Mouse (Mus musculus) lung, postnatal 14 days (tissue): ENCODE measurements around the gene Gtse1.
A peak's percentile ranks its signal among the peaks of the same experiment; 100 is the strongest.
"Not testable (repeated sequence)": the region's sequence is repeated elsewhere in the genome, so short reads cannot be mapped to it uniquely, and the experiment has no call there.

Experiments
- DNase-seq: peaks from one replicate; pipeline ENCODE4 v3.0.0; 2021

Gene Gtse1

DNA sequence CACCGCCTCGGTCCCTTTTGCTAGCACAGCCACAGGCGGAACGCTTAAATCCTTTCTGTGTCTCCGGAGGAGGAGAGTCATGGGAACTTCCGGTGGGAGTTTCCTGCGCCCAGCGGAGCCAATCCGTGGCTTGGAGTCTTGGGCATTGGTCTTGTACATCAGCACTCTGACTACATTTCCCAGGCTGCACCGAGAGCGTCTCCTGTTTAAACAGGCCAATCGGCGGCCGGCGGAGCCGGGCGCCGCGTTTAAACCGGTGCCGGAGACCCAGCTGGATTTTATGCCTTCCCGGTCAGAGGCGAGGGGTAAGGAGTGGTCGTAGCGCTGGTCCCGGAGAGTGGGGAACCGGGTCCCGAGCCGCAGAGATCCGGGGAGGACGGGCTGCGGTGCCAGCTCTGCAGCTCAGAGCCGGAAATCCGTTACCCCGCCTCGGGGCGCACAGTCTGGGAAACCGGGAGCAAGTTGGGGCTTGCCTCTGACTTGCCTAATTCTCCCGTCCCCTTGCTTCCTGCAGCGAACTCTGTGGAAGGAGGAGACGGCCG, at the start of gene Gtse1:
Gene Gtse1, plus strand, starts transcription at position 256 of the 542 bp plus-strand sequence.
- DNase-seq = peak; percentile 93

DNA sequence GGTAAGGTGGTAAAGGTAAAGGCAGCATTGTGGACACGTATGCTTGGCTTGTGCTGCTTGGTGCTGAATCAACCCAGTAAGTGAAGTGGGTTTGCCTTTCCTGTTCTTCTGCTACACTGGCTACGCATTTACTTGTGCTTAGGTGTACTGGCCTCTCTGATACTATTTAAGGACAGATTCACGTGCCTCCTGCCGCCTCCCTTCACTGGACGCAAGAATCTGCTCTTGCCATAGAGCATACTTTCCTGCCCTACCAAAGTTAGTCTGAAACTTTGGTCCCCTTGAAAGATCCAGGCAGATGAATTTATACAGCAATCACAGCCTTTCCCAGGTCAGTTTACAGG, 49.1 kb upstream of the Gtse1 start:
- DNase-seq = no peak

DNA sequence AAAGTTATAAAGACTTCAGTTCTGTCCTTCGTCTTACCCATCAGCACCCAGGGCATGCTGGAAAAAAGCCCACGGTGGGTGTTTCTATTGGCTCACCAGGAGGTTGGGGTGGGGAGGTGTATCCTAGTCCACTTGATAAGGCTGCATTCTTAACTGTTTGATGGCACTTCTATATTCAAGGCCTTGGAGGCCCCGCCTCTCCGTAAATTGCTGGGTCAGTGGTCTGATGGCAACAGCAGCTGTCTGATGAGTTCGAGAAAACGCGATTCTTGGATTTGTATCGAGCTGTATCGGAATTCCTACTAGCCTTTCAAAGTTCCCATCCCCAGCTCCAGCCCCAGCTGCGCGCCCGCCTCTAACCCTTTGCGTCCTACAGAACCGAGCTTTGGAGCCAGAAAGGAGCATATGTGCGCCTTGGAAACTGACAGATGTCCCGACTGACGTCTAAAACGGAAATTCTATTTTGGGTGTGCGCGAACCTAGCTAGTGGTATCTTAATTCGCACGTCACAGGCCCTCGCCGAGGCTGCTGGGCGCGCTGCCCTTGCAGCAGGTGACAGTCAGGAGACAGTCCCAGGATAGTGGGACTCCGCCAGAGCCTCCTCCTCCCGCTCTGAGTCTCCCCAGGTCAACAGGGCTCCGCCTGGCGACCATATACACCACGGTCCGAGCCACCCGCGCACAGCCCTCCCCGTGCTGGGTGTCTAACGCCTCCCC, 48.6 kb upstream of the Gtse1 start:
- peak; percentile 60 for DNase-seq

DNA sequence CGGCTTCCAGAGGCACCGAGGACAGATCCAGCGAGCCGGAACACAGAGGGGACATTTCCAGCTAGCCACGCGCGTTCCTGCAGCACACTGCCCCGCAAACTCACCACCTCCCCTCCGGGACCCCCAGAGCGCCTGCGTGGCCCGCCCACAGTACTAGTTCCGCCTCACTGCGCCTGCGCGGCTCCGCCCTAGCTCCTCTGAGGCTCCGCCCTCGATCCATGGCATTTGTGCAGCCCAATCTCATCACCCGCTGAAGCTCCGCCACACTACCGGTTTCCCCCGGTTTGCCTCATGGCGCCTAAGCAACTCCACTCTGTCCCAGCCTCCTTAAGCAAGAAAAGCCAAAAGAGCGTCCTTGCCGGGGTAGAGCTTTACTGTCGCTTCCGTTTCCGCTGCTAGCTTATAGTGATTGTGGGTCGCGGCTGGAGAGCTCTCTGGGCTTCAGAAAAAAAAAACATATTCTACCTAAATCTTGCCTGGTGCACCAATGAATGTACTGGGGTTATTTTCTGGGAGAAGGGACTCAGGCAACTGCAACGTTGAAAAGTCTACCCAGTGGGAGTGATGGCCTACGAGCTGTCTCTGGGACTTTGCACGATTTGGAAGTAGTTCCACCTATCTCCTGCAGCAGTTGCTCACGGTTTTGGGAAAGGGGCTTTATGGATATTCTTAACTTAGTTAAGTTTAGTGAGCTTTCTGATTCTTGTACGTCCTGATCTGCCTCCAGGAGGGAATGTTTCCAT, 47.8 kb upstream of the Gtse1 start, which contains the start of gene Cdpf1:
Gene Cdpf1, minus strand, starts transcription at position 163 of the 743 bp plus-strand sequence.
- DNase-seq = peak; percentile 99

DNA sequence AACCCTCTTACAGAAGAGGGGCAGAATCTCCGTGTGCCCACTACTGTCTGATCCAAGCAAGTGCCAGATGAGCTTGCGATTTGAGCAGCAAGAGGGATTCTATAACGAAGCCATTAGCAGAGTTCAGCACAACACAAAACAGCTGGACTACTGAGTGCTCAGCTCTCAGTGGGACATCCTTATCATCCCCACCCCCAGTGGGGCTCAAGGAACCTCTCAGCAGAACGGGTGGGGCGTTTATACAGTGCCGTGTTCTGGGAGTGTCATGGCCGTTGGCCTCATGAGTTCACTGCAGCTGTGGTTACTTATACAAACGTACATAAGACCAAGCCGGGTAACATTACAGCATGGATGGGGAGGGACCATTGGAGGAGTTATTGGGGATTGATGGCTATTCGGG, 46.1 kb upstream of the Gtse1 start:
- DNase-seq = no peak

DNA sequence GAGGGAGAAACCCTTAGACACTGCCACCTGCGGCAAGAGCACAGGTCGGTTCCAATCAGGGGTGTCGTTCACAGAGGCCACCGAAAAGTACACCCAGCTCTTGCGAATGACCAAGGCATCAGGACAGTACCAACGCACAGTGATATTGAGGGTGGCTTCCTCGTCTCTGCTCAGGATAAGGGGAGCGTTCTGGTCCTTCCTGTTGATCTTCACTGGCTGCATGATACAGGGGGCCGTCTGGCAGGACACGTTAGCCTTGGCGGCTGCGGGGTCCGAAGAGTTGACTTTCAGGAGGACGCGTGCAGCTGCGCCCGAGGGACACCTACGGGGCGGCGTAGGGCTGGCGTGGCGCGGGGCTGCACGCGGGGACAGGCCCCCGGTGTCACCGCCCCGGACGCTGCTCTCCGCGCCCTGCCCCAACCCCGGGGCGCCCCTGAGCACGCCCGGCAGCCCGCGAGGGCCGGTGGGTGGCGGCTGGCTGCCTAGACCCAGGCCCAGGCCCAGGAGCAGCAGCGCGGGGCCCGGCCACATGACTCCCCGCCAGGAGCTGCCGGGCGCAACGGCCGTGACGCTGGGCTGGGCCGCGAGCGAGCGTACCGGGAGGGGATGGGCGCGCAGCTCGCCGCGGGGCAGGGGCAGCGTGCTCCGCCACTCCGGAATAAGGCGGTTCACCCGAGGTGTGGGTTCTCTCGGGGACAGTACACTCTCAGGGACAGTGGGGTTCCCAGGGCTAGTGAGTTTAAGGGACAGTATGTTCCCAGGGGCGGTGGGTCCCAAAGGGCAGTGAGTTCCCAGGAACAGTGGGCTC, 38.1 kb upstream of the Gtse1 start, which contains the start of gene Pkdrej:
Gene Pkdrej, minus strand, starts transcription at position 532 of the 808 bp plus-strand sequence.
- DNase-seq = peak; percentile 48

DNA sequence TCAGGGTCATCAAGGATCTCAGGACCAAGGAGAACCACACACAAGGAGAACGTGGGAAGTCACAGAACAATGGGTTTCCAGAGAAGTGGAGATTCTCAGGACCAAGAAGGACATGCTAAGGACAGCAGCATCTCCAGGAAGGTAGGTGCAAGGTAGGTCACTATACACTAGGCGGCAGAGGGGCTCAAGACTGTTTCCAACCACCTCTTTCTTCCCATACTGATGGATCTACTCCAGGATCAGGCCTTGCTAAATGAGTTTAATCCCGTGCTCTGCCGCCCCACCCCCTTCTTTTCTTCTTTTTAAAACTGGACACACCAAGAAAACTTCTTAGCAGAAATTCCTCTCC, 37.6 kb upstream of the Gtse1 start:
- DNase-seq = no peak

DNA sequence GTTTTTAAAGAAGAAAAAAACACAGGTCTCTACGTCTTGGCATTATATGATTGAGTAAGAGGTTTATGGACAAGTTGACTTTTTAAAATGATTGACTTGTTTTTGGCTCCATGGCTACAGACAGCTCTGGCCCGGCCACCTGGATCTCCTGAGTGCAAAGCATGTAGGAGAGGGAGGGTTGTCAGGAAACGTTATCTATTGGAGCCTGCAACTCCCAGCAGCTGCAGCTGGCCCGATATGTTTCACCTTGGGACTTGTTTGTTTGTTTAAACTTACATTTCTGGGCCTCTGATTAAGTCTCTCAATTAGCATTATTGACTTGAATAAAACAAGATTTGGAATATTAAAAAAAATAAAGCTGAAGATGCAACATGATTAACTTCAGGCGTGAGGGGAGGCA, 32.9 kb upstream of the Gtse1 start:
- DNase-seq = no peak

DNA sequence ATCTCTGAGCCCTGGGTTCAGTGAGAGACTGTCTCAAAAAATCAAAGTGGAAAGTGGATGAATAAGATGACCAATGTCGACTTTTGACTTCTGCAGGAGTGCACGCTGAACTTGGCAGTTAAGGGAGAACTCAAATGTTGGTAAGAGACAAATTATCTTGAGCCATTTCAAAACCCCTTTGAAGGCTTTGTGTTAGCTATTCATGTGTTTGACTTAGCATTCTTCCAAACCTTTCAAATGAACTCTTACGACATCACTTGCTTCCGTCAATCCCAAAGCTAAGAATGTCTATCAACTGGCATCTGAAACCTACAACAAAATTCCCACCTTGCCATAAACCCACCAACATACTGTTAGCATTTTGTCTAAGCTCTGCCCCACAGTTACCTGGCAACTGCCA, 31.5 kb upstream of the Gtse1 start:
- DNase-seq = no peak

DNA sequence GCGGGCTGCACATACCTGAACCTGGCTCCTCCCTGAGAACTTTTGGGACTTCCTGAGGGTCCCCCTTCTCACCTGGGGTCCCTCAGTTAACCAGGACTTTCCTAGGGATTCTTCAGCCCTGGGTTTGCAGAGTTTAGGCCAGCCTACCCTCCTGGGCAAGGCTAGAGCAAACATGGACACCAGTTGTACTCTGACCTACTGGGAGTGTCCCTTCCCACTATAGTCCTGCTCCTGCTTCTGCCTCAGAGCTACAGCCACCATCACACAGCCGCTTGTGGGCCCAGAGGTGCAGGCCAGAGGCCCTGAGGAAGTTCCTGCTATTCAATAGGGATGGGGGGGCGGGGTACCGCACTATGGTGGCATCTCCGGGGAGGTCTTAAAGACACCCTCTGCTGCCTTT, 30.1 kb upstream of the Gtse1 start:
- DNase-seq = no peak

DNA sequence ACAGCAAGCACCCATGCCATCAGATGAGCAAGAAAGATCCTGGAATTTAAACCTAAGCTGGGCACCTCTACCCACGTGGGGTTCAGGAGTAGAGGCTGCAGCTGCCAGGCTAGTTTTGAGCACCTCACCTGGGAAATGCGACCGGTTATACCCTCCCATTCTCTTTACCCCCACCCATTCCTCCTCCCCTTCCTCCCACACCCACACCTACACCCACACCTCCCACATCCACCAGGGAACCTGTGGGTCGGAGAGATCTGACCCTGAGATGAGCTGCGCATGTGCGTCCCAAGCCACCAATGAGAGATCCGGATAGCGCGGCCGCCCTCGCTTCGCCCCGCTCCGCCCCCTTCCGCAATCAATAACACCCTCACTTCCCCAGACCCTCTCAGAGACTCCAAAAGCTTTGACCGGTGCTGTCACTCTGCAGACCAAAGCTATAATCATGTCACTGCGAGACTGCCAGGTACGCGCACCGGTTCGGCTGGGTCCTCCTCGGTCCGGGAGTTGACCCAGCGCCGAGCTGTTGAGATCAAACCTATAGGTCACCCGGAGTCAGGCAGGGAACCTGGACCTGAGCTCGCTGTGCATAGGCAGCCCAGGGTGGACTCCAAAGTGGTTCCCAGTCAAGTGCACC, 27.5 kb upstream of the Gtse1 start, which contains the start of gene Ttc38:
Gene Ttc38, plus strand, starts transcription at position 353 of the 637 bp plus-strand sequence.
- DNase-seq = peak; percentile 85

DNA sequence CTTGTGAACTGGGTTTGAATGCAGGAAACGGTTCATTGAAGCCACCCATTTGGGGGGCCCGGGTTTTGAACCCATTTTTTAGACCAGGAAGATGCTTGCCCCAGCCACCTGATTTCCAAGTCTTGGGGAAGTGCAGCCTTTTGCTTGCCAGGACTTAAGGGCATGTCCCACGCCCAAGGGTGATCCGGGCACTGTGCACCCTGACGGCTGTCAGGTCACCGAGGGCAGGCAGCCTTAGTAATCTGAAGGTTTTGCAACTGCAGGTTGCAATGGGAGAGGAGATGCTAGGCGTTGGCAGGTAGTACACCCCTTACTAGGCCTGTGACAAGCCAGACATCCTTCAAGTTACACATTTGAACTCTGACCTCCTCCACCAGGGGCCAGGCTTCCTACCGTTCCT, 26.9 kb upstream of the Gtse1 start:
- no peak for DNase-seq

DNA sequence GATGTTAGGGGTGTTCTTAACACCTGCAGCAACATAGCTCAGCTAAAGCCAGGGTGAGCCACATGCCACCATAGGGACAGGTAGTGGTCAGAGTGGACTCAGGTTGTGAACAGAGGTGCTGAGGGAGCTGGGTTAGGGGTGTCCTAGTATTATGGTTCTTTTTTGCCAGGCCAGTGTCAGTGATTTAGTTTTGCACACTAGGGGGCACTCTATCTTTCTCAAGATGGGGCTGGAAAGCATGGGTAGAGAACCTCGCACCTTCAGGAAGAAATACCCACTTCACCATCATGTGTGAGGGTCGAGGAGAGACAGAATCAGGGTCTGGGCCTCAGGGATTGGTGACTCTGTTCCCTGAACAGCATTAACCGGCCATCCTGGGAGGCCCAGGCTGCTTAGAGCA, 24.2 kb upstream of the Gtse1 start:
- no peak for DNase-seq

DNA sequence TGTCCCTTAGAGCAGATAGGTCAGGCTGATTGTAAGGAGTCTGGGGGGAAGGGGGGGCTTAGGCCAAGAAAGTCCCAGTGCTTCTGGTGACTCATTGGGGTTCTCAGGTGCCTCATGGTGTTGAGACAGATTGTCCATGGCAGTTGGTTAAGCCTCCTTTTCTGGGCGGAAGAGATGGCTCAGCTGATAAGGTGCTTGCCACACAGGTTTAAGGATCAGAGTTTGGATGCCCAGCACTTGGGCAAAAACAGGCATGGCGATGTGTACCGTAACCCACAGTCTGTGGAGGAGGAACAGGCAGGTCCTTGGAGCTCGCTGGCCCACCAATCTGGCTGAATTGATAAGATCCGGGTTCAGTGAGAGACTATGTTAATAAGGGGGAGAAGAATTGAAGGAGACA, 22.7 kb upstream of the Gtse1 start:
- DNase-seq = no peak

DNA sequence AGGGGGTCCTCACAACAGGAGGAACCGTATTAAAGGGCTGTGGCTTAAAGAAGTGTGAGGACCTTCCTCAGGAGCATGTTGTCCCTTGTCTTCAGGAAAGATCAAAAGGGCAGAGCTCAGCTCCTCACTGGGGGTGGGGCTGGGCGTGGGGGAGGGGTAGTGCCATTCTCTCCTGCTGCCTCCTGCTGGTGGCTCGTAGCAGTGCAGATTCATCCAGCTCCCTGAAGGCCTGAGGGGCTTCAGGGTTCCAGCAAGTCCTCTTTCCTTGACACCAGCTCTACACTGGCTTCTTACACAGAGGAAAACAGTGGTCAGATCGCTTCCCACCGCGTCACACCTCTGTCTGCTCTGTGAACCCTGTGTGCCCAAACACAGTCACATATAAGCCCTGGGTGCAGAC, 18.6 kb upstream of the Gtse1 start:
- DNase-seq = peak; percentile 52

DNA sequence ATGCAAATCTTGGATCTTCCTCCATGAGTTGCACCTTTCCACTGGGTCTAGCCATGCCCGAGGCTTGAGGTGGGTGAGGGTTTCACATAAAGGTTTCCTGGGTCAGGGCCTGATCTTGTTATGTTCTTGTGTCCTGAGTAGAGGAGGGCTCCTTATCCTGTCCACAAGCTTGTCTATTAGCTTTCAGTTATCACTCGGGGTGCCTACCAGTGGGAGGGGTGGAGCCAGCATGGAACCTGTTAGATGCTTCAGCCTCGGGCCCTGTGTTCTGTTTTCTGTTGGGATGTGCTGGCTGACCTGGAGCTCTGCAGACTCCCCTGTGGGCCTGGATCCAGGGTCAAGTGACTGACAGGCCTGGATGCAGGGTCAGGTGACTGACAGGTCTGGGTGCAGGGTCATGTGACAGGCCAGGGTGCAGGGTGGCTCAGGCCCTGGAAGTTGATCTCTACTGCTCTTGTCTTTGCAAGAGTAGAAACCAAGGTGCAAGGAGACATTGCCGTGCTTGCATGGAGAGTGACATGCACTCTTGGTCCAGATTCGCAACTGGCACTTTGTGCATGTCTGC, 17.7 kb upstream of the Gtse1 start:
- no peak for DNase-seq

DNA sequence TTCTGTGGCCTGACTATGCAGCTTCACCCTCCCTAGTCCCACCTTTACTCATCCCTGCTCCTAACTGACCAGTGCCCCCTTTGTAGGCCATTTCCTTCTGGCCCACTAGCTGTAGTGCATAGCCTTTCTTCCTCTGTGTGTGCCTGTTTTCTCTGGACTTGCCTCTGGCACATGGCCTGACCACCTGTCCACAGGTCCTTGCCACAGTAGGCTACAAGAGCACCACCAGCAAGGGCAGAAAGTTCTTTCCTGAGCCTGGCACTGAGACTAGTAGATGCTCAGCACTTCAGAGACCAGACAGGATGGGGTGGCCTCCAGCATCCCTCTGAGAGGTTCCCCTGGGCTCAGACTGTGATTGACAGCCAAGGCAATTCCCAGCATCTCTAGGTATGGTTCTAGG, 14.5 kb upstream of the Gtse1 start:
- DNase-seq = no peak

DNA sequence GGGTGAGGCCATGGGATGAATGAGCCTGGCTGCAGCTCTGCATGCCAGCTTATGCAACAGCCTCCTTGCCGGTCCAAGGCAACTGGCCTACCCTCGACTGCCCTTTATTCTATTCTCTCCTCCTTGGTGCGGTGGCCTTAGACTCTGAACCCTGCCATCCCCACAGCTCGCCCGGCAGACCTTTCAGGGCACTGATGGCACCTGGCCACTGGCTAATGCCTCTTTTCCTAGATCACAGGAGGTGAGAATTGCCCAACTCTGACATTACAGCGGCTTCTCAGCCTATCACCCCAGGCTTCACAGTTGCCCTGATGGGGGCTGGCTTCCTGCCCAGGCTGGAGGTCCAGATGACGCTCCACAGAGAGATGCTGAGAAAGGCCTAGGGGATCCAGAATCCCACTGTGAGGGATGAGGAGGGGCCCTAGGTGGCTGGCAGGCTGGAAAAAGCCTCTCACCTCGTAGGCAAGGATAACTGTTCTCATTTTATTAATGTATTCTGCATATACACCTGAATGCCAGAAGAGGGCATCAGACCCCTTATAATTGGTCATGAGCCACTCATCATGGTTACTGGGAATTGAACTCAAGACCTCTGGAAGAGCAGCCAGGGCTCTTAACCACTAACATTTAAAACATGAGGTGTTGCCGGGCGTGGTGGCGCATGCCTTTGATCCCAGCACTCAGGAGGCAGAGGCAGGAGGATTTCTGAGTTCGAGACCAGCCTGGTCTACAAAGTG, 7.7 kb upstream of the Gtse1 start:
- no peak for DNase-seq

DNA sequence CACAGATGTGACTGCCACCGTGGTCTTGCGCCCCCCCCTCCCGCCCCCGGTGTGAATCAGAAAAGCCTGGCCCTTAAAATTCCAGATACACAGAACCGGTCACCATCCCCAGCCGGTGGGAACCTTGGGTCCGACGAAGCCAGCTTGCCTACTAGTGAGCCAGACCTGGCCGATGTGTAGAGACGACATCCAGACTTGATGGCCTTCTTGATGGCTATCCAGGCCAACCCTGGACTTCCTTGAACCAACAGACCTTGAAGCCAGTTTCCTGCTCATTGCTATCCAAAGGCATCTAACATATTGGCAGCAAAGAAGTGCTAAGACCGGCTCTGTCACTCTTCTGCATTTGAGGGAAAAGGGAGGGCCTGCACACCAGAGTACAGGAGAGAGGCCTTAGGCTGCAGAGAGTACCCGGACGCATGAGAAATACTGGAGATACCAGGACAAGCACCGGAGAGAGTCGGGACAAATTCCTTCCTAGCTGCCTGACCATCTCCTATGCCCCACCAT, 510 bp upstream of the Gtse1 start:
- peak; percentile 4 for DNase-seq

DNA sequence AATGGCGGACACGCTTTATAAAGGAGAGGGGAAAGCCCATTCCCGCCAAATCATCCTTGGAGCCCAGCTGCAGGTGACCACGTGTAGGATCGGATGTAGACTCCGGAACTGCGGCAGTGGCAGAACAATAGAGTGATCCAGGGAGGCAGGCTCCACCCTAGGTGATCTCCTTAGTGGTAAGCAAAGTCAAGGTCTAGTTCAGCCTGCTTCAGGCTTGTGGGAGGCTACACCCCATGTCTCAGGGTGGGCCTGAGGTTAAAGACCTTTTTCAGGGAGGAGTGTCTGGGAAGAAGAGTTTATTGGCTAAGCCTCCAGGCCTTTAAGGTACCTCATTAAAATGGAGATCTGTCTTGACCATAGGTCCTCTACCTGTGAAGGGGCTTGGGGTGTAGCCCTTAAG, 6.4 kb downstream of the Gtse1 start:
- DNase-seq = not testable (repeated sequence)

DNA sequence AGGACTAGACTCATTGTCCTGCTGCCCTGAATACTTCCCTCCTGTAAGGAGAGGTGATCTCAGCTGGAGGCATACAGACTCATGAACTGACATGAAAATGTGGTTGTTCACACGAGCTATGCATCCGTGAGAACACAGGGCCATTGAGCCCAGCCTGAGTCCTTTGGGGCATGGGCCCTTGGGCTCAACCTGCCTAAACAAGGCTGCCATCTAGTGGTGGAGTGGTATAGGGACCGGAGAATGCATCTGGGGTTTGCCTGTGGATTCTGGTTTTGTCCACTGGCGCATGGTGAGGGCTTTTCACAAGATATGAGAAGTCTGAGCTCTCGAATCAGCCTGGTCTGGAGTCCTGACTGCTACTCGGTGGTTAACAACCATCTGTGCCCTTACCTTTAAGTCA, 8.2 kb downstream of the Gtse1 start:
- DNase-seq = peak; percentile 81

DNA sequence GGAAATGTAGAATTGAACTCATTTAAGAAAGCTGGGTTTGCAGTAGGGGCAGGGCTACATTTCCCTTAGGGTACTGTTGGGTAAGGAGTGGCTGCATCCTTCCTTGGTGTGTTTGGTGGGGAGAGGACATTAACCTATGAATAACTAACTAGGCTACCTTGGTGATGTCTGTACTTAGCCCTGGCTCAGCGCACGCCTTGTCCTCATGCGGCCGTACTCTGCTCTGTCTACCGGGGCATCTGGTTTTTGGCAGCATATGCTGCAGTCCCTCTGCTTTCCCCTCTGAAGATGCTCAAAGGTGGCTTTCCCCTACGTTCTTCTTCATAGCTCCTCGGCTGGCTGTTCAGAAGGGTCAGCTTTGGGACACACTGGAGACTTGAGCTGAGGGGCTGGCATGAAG, 17.8 kb downstream of the Gtse1 start:
- no peak for DNase-seq
